Mouse (Mus musculus) CH12.LX (cell line): ENCODE measurements at regions not wholly inside any gene's neighbourhood (a gene's known extent, or its start where the extent isn't known, plus 50 kb on each side); places are given as distances from the start of the nearest gene placed in this dataset.

Experiments used
- DNase-seq: peaks from one replicate; pipeline ENCODE4 v3.0.0-alpha.2; 2013; ENCODE audit errors: extremely low read depth
- H3K27ac ChIP-seq: 2 replicates; pipeline ENCODE4 v1.5.1; 2012; ENCODE audit warnings: low read depth, mild to moderate bottlenecking, control low read depth, moderate library complexity; ENCODE audit not compliant: insufficient read depth
- H3K27me3 ChIP-seq: replicated peaks from 2 replicates; pipeline ENCODE3; 2012; ENCODE audit warnings: inconsistent platforms
- H3K36me3 ChIP-seq, 2 experiments: replicated peaks in 1 of 2; 2 replicates each; pipeline versions ENCODE3 to v1.6.1; 2012; ENCODE audit warnings: inconsistent platforms in 1 of 2, low read length in 1 of 2, mild to moderate bottlenecking in 1 of 2, mixed read lengths in 1 of 2, moderate library complexity in 1 of 2; ENCODE audit not compliant: control insufficient read depth in 1 of 2, insufficient read depth in 1 of 2
- H3K4me1 ChIP-seq, 2 experiments: 2 replicates each; pipeline ENCODE4 v1.6.1; 2012; ENCODE audit warnings: inconsistent platforms in 1 of 2, moderate library complexity in 1 of 2; ENCODE audit not compliant: insufficient read depth in 2 of 2, control insufficient read depth in 1 of 2
- H3K4me2 ChIP-seq: 2 replicates; pipeline ENCODE4 v1.6.1; 2012; ENCODE audit warnings: low read depth, mild to moderate bottlenecking, control low read depth; ENCODE audit not compliant: poor library complexity, insufficient read depth, severe bottlenecking
- H3K4me3 ChIP-seq, 3 experiments: fragments of 150-350 bp in 1 of 3; sonication (generic) in 1 of 3; replicated peaks in 1 of 3; 2 replicates each; pipeline versions ENCODE3 to v1.5.1; 2011 to 2012; ENCODE audit warnings: low read depth in 2 of 3, low read length in 2 of 3, mild to moderate bottlenecking in 2 of 3, moderate library complexity in 2 of 3, control low read depth in 1 of 3, improper control_type of control experiment in 1 of 3, inconsistent platforms in 1 of 3, mixed read lengths in 1 of 3; ENCODE audit not compliant: poor library complexity in 1 of 3
- H3K79me2 ChIP-seq: replicated peaks from 2 replicates; pipeline ENCODE4 v1.6.1; 2012; ENCODE audit warnings: mild to moderate bottlenecking, moderate library complexity; ENCODE audit not compliant: control insufficient read depth, poor library complexity, insufficient read depth, severe bottlenecking; ENCODE audit errors: extremely low read depth
- H3K9ac ChIP-seq: 2 replicates; pipeline ENCODE4 v1.6.1; 2012; ENCODE audit warnings: low read depth, mild to moderate bottlenecking, control low read depth, moderate library complexity; ENCODE audit not compliant: insufficient read depth
- H3K9me3 ChIP-seq: replicated peaks from 2 replicates; pipeline ENCODE3; 2012; ENCODE audit warnings: low read length, inconsistent platforms, mixed read lengths
- BHLHE40 ChIP-seq: IDR thresholded peaks from 2 replicates; pipeline ENCODE4 v1.6.1; 2011; ENCODE audit warnings: mild to moderate bottlenecking, low read depth, low read length, improper control_type of control experiment
- CTCF ChIP-seq, 2 experiments: IDR thresholded peaks in 1 of 2; conservative IDR thresholded peaks in 1 of 2; 2 replicates each; pipeline ENCODE4 v1.5.1; 2011 to 2012; ENCODE audit warnings: low read depth in 2 of 2, low read length in 2 of 2, improper control_type of control experiment in 1 of 2, inconsistent platforms in 1 of 2, mild to moderate bottlenecking in 1 of 2, moderate library complexity in 1 of 2
- IRF4 ChIP-seq: IDR thresholded peaks from 2 replicates; pipeline ENCODE4 v1.6.1; 2014; ENCODE audit warnings: low read depth, mild to moderate bottlenecking, inconsistent platforms, low read length, improper control_type of control experiment
- JUND ChIP-seq: conservative IDR thresholded peaks from 2 replicates; pipeline ENCODE4 v1.6.1; 2011; ENCODE audit warnings: low read depth, low read length, improper control_type of control experiment
- MAX ChIP-seq: IDR thresholded peaks from 2 replicates; pipeline ENCODE4 v1.6.1; 2011; ENCODE audit warnings: low read length, improper control_type of control experiment
- MEF2A ChIP-seq: IDR thresholded peaks from 2 replicates; pipeline ENCODE4 v1.6.1; 2014; ENCODE audit warnings: low read depth, mild to moderate bottlenecking, inconsistent platforms, low read length, improper control_type of control experiment, borderline replicate concordance
- MXI1 ChIP-seq: IDR thresholded peaks from 2 replicates; pipeline ENCODE4 v1.6.1; 2011; ENCODE audit warnings: mild to moderate bottlenecking, low read depth, low read length, improper control_type of control experiment
- PAX5 ChIP-seq: IDR thresholded peaks from 2 replicates; pipeline ENCODE4 v1.6.1; 2012; ENCODE audit warnings: low read length, inconsistent platforms, mixed read lengths
- POLR2A ChIP-seq: IDR thresholded peaks from 2 replicates; pipeline ENCODE4 v1.6.1; 2011; ENCODE audit warnings: low read depth, mild to moderate bottlenecking, improper control_type of control experiment, low read length
- RAD21 ChIP-seq: IDR thresholded peaks from 2 replicates; pipeline ENCODE4 v1.6.1; 2011; ENCODE audit warnings: low read depth, mild to moderate bottlenecking, low read length, improper control_type of control experiment, moderate library complexity
- SIN3A ChIP-seq: IDR thresholded peaks from 2 replicates; pipeline ENCODE4 v1.6.1; 2012; ENCODE audit warnings: low read length, improper control_type of control experiment, inconsistent platforms
- SMC3 ChIP-seq: IDR thresholded peaks from 2 replicates; pipeline ENCODE4 v1.6.1; 2011; ENCODE audit warnings: low read depth, low read length, improper control_type of control experiment
- UBTF ChIP-seq: IDR thresholded peaks from 2 replicates; pipeline ENCODE4 v1.6.1; 2012; ENCODE audit warnings: low read depth, mild to moderate bottlenecking, inconsistent platforms, low read length, improper control_type of control experiment, moderate library complexity
- USF1 ChIP-seq: IDR thresholded peaks from 2 replicates; pipeline ENCODE4 v1.6.1; 2014; ENCODE audit warnings: low read depth, mild to moderate bottlenecking, inconsistent platforms, low read length, improper control_type of control experiment
- dilution Hi-C: fragments of 300-500 bp; cut with MboI; formaldehyde crosslinking; loops from 2 replicates; pipeline ENCODE4 v1.14.3; 2020; ENCODE audit warnings: low sequenced_read_pairs; ENCODE audit not compliant: extremely low pct_unique_long_range_greater_than_20kb, extremely low pct_ligation_motif_present
- in situ Hi-C: fragments of 300-500 bp; cut with MboI; formaldehyde crosslinking; loops from 3 replicates; pipeline ENCODE4 v1.14.3; 2019; ENCODE audit warnings: low sequenced_read_pairs, low pct_ligation_motif_present, low pct_unique_long_range_greater_than_20kb, mixed read lengths

GRCm38 (mm10) chr13:107888571-107889451 lies 155.4 kb upstream of the Smim15 start:
- dilution Hi-C loops, result no loop called here
- Histone ChIP-seq H3K36me3 (peaks cover 0 to 3% of the 10 kb centered on the region in 2 experiments), H3K79me2 (peaks cover 11% of the 10 kb centered on the region), H3K9ac (peak overlapping the region; percentile 58), H3K4me3 (peak overlapping the region; percentile 53 to 100 (median 77)), H3K4me1 (peaks cover 3 to 21% of the 10 kb centered on the region in 2 experiments; a peak in 3 of 4 replicates), H3K27me3 (peaks cover 38% of the 10 kb centered on the region), H3K9me3 (no peaks in the 10 kb centered on the region), H3K27ac (no peak overlapping the region), H3K4me2 (peak overlapping the region; percentile 99)
- in situ Hi-C loops, result loop anchor here (25.0 kb wide), 2 partner anchors 423 to 427 kb away; partner anchors contain the start of gene Depdc1b
- TF ChIP-seq SMC3 (no peak), SIN3A (peak; percentile 18; the same call in 1 of the 2 replicates), CTCF (conservative IDR thresholded peaks at IDR 0.05 in 1 of 2, IDR thresholded peaks at IDR 0.05 in 1 of 2; ENCODE audit: low read depth in 2 of 2, low read length in 2 of 2) (0 out of 4 replicates have a peak, but pooled peaks of 1 of the 2 experiments have one; percentile 2), UBTF (0 out of 2 replicates have a peak, but pooled peaks have one; percentile 93), IRF4 (0 out of 2 replicates have a peak, but pooled peaks have one; percentile 45), USF1 (no peak)
- no peak for DNase-seq

GRCm38 (mm10) chr13:107888231-107888555 lies 156.1 kb upstream of the Smim15 start:
- dilution Hi-C loops, result no loop called here
- H3K36me3 ChIP-seq, result peaks cover 0 to 3% of the 10 kb centered on the region in 2 experiments
- TF ChIP-seq CTCF (conservative IDR thresholded peaks at IDR 0.05 in 1 of 2, IDR thresholded peaks at IDR 0.05 in 1 of 2; ENCODE audit: low read depth in 2 of 2, low read length in 2 of 2), result no peak
- TF ChIP-seq BHLHE40, result no peak
- no peak for TF ChIP-seq MXI1
- TF ChIP-seq RAD21, result no peak
- no peak for TF ChIP-seq POLR2A
- TF ChIP-seq MEF2A, result no peak
- TF ChIP-seq PAX5, result no peak
- no peak for TF ChIP-seq MAX
- no peak for TF ChIP-seq JUND
- TF ChIP-seq UBTF, result no peak
- TF ChIP-seq, all 38 proteins: peak for 0
- H3K4me2 ChIP-seq, result peak overlapping the region; percentile 99
- peaks cover 35% of the 10 kb centered on the region for H3K27me3 ChIP-seq
- no peak overlapping the region for H3K27ac ChIP-seq
- peaks cover 11% of the 10 kb centered on the region for H3K79me2 ChIP-seq
- peak overlapping the region; percentile 53 to 100 (median 77) for H3K4me3 ChIP-seq
- H3K4me1 ChIP-seq, result peaks cover under 1 to 19% of the 10 kb centered on the region in 2 experiments; a peak in 3 of 4 replicates
- DNase-seq, result no peak
- in situ Hi-C loops, result loop anchor here (25.0 kb wide), 2 partner anchors 424 to 426 kb away; partner anchors contain the start of gene Depdc1b
- no peaks in the 10 kb centered on the region for H3K9me3 ChIP-seq
- H3K9ac ChIP-seq, result peak overlapping the region; percentile 58
